Mouse (Mus musculus): ENCODE measurements around the gene Fbxl8. TPM values are rescaled to one million over a fixed set of nuclear protein-coding genes. Genes with fewer than 3 reads are reported as not detected.

The Fbxl8 gene
- polyA plus RNA-seq, 1 experiment from 2014 or later = 0.68 TPM

- no peak overlapping the region for H3K4me3 ChIP-seq (replicated peaks)
- peaks cover 85% of the 10 kb centered on the region for H3K36me3 ChIP-seq (replicated peaks)
- no peak overlapping the region for H3K9ac ChIP-seq
- ATAC-seq (ENCODE audit: low FRiP score) = no peak
- H3K27me3 ChIP-seq = no peaks in the 10 kb centered on the region
- no peak overlapping the region for H3K4me2 ChIP-seq
- whole genome bisulfite sequencing = 94% methylated on average over 8 of the region's 8 CpGs
- H3K4me1 ChIP-seq = peaks cover 28% of the 10 kb centered on the region
- no peak overlapping the region for H3K27ac ChIP-seq
- H3K9me3 ChIP-seq = no peaks in the 10 kb centered on the region
These were observed 38.9 kb downstream of the Fbxl8 start for GRCm38 (mm10) chr8:105303396-105303795.

GRCm38 (mm10) chr8:105303874-105304273 lies 39.4 kb downstream of the Fbxl8 start:
- no peak for ATAC-seq (ENCODE audit: low FRiP score)
- H3K4me2 ChIP-seq = no peak overlapping the region
- peaks cover 86% of the 10 kb centered on the region for H3K36me3 ChIP-seq (replicated peaks)
- H3K4me3 ChIP-seq (replicated peaks) = no peak overlapping the region
- H3K4me1 ChIP-seq = peaks cover 23% of the 10 kb centered on the region
- H3K27ac ChIP-seq = no peak overlapping the region
- 86% methylated on average over 9 of the region's 9 CpGs for WGBS
- H3K9ac ChIP-seq = no peak overlapping the region
- no peaks in the 10 kb centered on the region for H3K9me3 ChIP-seq
- no peaks in the 10 kb centered on the region for H3K27me3 ChIP-seq

- Histone ChIP-seq H3K4me1 (peaks cover 21% of the 10 kb centered on the region), H3K27me3 (no peaks in the 10 kb centered on the region), H3K4me3 (replicated peaks) (no peak overlapping the region), H3K27ac (no peak overlapping the region), H3K9ac (no peak overlapping the region), H3K4me2 (no peak overlapping the region), H3K36me3 (replicated peaks) (peaks cover 90% of the 10 kb centered on the region), H3K9me3 (no peaks in the 10 kb centered on the region)
- ATAC-seq (ENCODE audit: low FRiP score) = peak; percentile 10; the same call in 1 of the 2 replicates
- WGBS = 84% methylated on average over 9 of the region's 9 CpGs
These were observed 40.1 kb downstream of the Fbxl8 start for GRCm38 (mm10) chr8:105304325-105305210.

- Histone ChIP-seq H3K9ac (peak within 1 kb of the TSS; percentile 29; the same call in 1 of the 2 replicates), H3K36me3 (replicated peaks) (peaks cover 88% of the 10 kb centered on the region), H3K4me2 (peak within 1 kb of the TSS; percentile 45), H3K4me1 (peaks cover 21% of the 10 kb centered on the region), H3K4me3 (replicated peaks) (peak within 1 kb of the TSS; percentile 17), H3K9me3 (no peaks in the 10 kb centered on the region), H3K27me3 (no peaks in the 10 kb centered on the region), H3K27ac (no peak within 1 kb of the TSS)
- 8% methylated on average over 29 of the region's 30 CpGs for WGBS
- peak; percentile 54 for ATAC-seq (ENCODE audit: low FRiP score)
These were observed 41.0 kb downstream of the Fbxl8 start, which contains the start of gene Elmo3 for GRCm38 (mm10) chr8:105305211-105306145. Gene Elmo3 (plus strand): TSS chr8:105305601.

GRCm38 (mm10) chr8:105306146-105306691 lies 41.8 kb downstream of the Fbxl8 start:
- H3K4me2 ChIP-seq = peak overlapping the region; percentile 45
- H3K4me3 ChIP-seq (replicated peaks) = no peak overlapping the region
- peaks cover 81% of the 10 kb centered on the region for H3K36me3 ChIP-seq (replicated peaks)

GRCm38 (mm10) chr8:105307670-105308069 lies 43.2 kb downstream of the Fbxl8 start:
- Histone ChIP-seq H3K27me3 (no peaks in the 10 kb centered on the region), H3K36me3 (replicated peaks) (peaks cover 82% of the 10 kb centered on the region), H3K27ac (no peak overlapping the region), H3K4me2 (no peak overlapping the region), H3K4me3 (replicated peaks) (no peak overlapping the region), H3K9me3 (no peaks in the 10 kb centered on the region), H3K4me1 (peaks cover 21% of the 10 kb centered on the region), H3K9ac (no peak overlapping the region)
- ATAC-seq (ENCODE audit: low FRiP score) = no peak
- WGBS = 93% methylated on average over 13 of the region's 13 CpGs

More at GRCm38 (mm10) chr8:105306146-105306691, 41.8 kb downstream of the Fbxl8 start:
- no peaks in the 10 kb centered on the region for H3K27me3 ChIP-seq
- 61% methylated on average over 5 of the region's 5 CpGs for WGBS
- 0 out of 2 replicates have a peak overlapping the region, but pooled peaks have one; percentile 29 for H3K9ac ChIP-seq
- ATAC-seq (ENCODE audit: low FRiP score) = peak; percentile 3; the same call in 1 of the 2 replicates
- H3K4me1 ChIP-seq = peaks cover 21% of the 10 kb centered on the region
- no peak overlapping the region for H3K27ac ChIP-seq
- H3K9me3 ChIP-seq = no peaks in the 10 kb centered on the region

GRCm38 (mm10) chr8:105308428-105308827 lies 44.0 kb downstream of the Fbxl8 start:
- Histone ChIP-seq H3K27me3 (no peaks in the 10 kb centered on the region), H3K4me1 (peaks cover 21% of the 10 kb centered on the region), H3K4me2 (no peak overlapping the region), H3K36me3 (replicated peaks) (peaks cover 84% of the 10 kb centered on the region), H3K9me3 (no peaks in the 10 kb centered on the region), H3K27ac (no peak overlapping the region), H3K9ac (no peak overlapping the region), H3K4me3 (replicated peaks) (no peak overlapping the region)
- WGBS = 93% methylated on average over 10 of the region's 10 CpGs
- no peak for ATAC-seq (ENCODE audit: low FRiP score)

- H3K9me3 ChIP-seq = no peaks in the 10 kb centered on the region
- H3K4me1 ChIP-seq = peaks cover 20% of the 10 kb centered on the region
- H3K36me3 ChIP-seq (replicated peaks) = peaks cover 84% of the 10 kb centered on the region
- no peak overlapping the region for H3K9ac ChIP-seq
- no peak overlapping the region for H3K4me3 ChIP-seq (replicated peaks)
- no peak for ATAC-seq (ENCODE audit: low FRiP score)
- no peaks in the 10 kb centered on the region for H3K27me3 ChIP-seq
- 84% methylated on average over 15 of the region's 15 CpGs for WGBS
- no peak overlapping the region for H3K27ac ChIP-seq
- H3K4me2 ChIP-seq = no peak overlapping the region
These were observed 44.8 kb downstream of the Fbxl8 start for GRCm38 (mm10) chr8:105309142-105309847.

- 87% methylated on average over 8 of the region's 8 CpGs for WGBS
- no peak overlapping the region for H3K27ac ChIP-seq
- no peak overlapping the region for H3K4me2 ChIP-seq
- H3K27me3 ChIP-seq = no peaks in the 10 kb centered on the region
- no peaks in the 10 kb centered on the region for H3K9me3 ChIP-seq
- H3K4me1 ChIP-seq = peaks cover 12% of the 10 kb centered on the region
- peaks cover 84% of the 10 kb centered on the region for H3K36me3 ChIP-seq (replicated peaks)
- no peak for ATAC-seq (ENCODE audit: low FRiP score)
- no peak overlapping the region for H3K9ac ChIP-seq
- no peak overlapping the region for H3K4me3 ChIP-seq (replicated peaks)
These were observed 45.7 kb downstream of the Fbxl8 start for GRCm38 (mm10) chr8:105310118-105310517.

- Histone ChIP-seq H3K27me3 (no peaks in the 10 kb centered on the region), H3K9ac (no peak overlapping the region), H3K27ac (no peak overlapping the region), H3K36me3 (replicated peaks) (peaks cover 84% of the 10 kb centered on the region), H3K4me1 (no peaks in the 10 kb centered on the region), H3K4me2 (no peak overlapping the region), H3K4me3 (replicated peaks) (no peak overlapping the region), H3K9me3 (no peaks in the 10 kb centered on the region)
- 93% methylated on average over 1 of the region's 1 CpGs for WGBS
- ATAC-seq (ENCODE audit: low FRiP score) = no peak
These were observed 47.3 kb downstream of the Fbxl8 start for GRCm38 (mm10) chr8:105311718-105312117.

- Histone ChIP-seq H3K4me3 (replicated peaks) (no peak overlapping the region), H3K27me3 (no peaks in the 10 kb centered on the region), H3K4me1 (no peaks in the 10 kb centered on the region), H3K4me2 (no peak overlapping the region), H3K9me3 (no peaks in the 10 kb centered on the region), H3K9ac (no peak overlapping the region), H3K36me3 (replicated peaks) (peaks cover 80% of the 10 kb centered on the region), H3K27ac (no peak overlapping the region)
- 93% methylated on average over 8 of the region's 8 CpGs for WGBS
- no peak for ATAC-seq (ENCODE audit: low FRiP score)
These were observed 48.5 kb downstream of the Fbxl8 start for GRCm38 (mm10) chr8:105312891-105313481.
